Mouse (Mus musculus) heart, adult 2 months (tissue): ENCODE measurements around the gene Hist1h2ap.

Source experiments
- CTCF ChIP-seq: fragments of 200-600 bp; IDR thresholded peaks from 2 replicates; pipeline ENCODE4 v1.8.1; 2022; ENCODE audit warnings: antibody characterized with exemption, mild to moderate bottlenecking, moderate library complexity
- POLR2A ChIP-seq: fragments of 200-500 bp; IDR thresholded peaks from 2 replicates; pipeline ENCODE4 v1.6.1; 2011; ENCODE audit warnings: mild to moderate bottlenecking, low read depth, low read length, control low read depth; ENCODE audit not compliant: insufficient read depth

- no peak for TF ChIP-seq CTCF
- TF ChIP-seq POLR2A, result no peak
Measured at GRCm38 (mm10) chr13:21795584-21795983, 37.7 kb downstream of the Hist1h2ap start.
